Mouse (Mus musculus): ENCODE data around the gene C3ar1. TPM values are rescaled to one million over a fixed set of nuclear protein-coding genes. Genes with fewer than 3 reads are reported as not detected.

C3ar1 gene
- 1.9 and 2.1 TPM in 2 replicates for polyA plus RNA-seq (2015; fragmentation: Nextera tagmentation; extraction: Ambion mirVana)

DNA sequence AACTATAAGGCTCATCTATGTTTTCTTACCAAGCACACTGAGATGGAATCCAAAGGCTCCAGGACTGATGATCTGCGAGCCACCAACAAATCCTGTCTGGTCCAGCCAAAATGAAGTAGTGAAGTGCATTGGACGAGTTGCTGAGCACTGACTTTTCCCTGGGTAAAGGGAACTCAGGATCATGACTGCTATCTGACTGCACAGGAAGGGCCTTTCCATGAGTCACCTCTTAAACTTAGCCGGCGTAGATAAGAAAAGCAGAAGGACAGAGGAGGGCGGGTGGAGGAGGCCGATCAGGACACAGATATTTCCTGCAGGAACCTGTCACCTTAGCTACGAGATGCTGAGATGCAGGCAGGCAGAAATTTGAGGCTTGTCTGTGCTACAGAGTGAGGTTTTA is at the start of gene C3ar1:
C3ar1 (minus strand) TSS at position 207 of the 400 bp plus-strand sequence.
- no peak for ATAC-seq (replicated peaks; ENCODE audit: low FRiP score)
- Histone ChIP-seq H3K27me3 (no peaks in the 10 kb centered on the region), H3K4me3 (replicated peaks) (no peak within 1 kb of the TSS), H3K27ac (no peak within 1 kb of the TSS), H3K36me3 (no peaks in the 10 kb centered on the region), H3K4me1 (no peaks in the 10 kb centered on the region), H3K9ac (no peak within 1 kb of the TSS), H3K4me2 (no peak within 1 kb of the TSS), H3K9me3 (replicated peaks) (no peaks in the 10 kb centered on the region)
- 66% methylated on average over 7 of the region's 7 CpGs for WGBS

DNA sequence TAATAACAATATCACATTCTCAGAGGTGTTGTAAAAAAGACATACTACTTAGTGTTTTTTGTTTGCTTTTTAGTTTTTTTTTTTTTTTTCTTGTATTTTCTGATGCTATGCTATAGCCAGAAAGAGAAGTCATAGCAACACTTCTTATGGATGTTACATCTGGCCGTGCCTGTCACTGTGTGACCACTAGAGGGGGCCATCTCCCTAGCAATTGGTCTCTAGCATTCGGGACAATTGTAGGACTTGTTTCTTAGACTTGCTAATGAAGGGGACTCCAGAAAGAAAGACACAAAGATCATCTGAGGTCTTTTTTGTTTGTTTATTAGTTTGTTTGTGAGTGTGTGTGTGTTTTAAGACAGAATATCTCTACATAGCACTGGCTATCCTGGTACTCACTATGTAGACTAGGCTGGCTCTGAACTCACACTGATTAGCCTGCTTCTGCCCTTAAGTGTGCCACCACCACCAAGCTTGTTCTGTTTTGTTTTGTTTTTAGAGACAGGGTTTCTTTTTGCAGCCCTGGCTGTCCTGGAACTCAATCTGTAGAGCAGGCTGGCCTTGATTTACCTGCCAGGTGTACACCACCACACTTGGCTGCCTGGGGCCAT is 36.6 kb upstream of the C3ar1 start:
- WGBS: 10% methylated on average over 2 of the region's 2 CpGs
- no peak overlapping the region for H3K4me3 ChIP-seq (replicated peaks)
- no peak overlapping the region for H3K27ac ChIP-seq
- H3K9me3 ChIP-seq (replicated peaks): no peaks in the 10 kb centered on the region
- no peak overlapping the region for H3K4me2 ChIP-seq
- H3K36me3 ChIP-seq: peaks cover 42% of the 10 kb centered on the region
- H3K4me1 ChIP-seq: no peaks in the 10 kb centered on the region
- no peak for ATAC-seq (replicated peaks; ENCODE audit: low FRiP score)
- H3K27me3 ChIP-seq: no peaks in the 10 kb centered on the region
- no peak overlapping the region for H3K9ac ChIP-seq

DNA sequence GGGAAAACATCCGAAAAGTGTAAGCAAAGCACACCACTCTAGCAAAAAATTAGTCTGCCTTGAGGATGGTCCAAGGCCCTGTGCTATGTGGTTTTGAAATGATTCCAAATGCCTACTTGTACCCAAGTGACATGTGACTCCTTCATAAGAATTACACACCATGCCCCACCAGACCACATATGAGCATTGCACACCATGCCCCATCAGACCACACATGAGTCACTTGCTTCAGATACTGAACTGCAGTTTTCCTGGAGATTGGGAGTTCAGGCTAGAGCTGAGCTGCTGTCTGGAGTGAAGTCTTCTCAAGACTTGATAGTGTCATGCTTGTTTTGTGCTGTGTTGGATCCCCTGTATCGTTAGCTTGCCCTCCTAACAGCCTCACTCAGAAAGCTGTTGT is 33.6 kb upstream of the C3ar1 start:
- no peak overlapping the region for H3K4me2 ChIP-seq
- no peaks in the 10 kb centered on the region for H3K27me3 ChIP-seq
- no peak overlapping the region for H3K9ac ChIP-seq
- H3K9me3 ChIP-seq (replicated peaks): no peaks in the 10 kb centered on the region
- no peaks in the 10 kb centered on the region for H3K4me1 ChIP-seq
- no peak overlapping the region for H3K27ac ChIP-seq
- WGBS: 90% methylated on average over 2 of the region's 2 CpGs
- ATAC-seq (replicated peaks; ENCODE audit: low FRiP score): no peak
- peaks cover 64% of the 10 kb centered on the region for H3K36me3 ChIP-seq
- no peak overlapping the region for H3K4me3 ChIP-seq (replicated peaks)

DNA sequence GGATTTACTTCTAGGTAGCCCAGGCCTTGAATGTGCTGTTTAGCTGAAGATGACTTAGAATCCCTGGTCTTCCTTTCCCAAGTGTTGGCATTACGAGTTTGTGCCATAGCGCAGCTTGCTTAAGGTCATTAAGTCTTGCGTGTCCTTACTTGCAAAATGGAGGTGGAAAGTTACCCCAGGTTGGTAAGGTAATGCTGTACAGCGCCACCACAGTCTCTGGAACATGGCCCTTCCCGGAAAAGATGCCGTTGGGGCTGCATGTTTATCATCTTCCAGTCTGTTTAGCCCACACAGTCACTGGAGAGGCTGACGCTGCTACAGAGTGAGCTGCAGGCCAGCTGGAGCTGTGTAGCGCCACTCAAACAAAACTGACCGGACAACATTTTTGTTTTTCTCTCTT is 27.6 kb upstream of the C3ar1 start:
- H3K27ac ChIP-seq: no peak overlapping the region
- 91% methylated on average over 9 of the region's 9 CpGs for WGBS
- ATAC-seq (replicated peaks; ENCODE audit: low FRiP score): no peak

DNA sequence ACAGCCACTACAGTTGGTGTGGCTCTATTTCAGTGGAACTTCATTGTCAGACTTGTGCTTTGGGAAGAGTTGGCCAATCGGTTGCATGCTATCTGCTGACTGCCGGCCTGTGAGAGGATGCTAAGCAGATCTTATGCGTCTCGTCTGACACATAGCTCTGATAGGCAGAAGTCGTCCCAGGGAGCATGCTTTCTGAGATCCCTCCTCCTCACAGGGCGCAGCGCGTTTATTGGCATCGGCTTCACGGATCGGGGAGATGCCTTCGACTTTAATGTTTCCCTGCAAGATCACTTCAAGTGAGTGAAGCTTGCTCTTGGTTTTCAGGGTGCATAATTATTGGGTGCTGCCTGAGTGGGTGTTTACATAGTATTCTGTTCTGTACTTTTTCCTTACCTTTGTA is 25.3 kb upstream of the C3ar1 start:
- H3K9ac ChIP-seq: no peak overlapping the region
- no peak overlapping the region for H3K4me2 ChIP-seq
- peaks cover 85% of the 10 kb centered on the region for H3K36me3 ChIP-seq
- H3K4me1 ChIP-seq: no peaks in the 10 kb centered on the region
- no peak overlapping the region for H3K4me3 ChIP-seq (replicated peaks)
- H3K27me3 ChIP-seq: no peaks in the 10 kb centered on the region
- H3K27ac ChIP-seq: no peak overlapping the region
- WGBS: 92% methylated on average over 12 of the region's 12 CpGs
- H3K9me3 ChIP-seq (replicated peaks): no peaks in the 10 kb centered on the region
- no peak for ATAC-seq (replicated peaks; ENCODE audit: low FRiP score)

More for the DNA sequence above, 27.6 kb upstream of the C3ar1 start:
- Histone ChIP-seq H3K9me3 (replicated peaks) (no peaks in the 10 kb centered on the region), H3K36me3 (peaks cover 95% of the 10 kb centered on the region), H3K4me2 (no peak overlapping the region), H3K27me3 (no peaks in the 10 kb centered on the region), H3K4me3 (replicated peaks) (no peak overlapping the region), H3K9ac (no peak overlapping the region), H3K4me1 (no peaks in the 10 kb centered on the region)

DNA sequence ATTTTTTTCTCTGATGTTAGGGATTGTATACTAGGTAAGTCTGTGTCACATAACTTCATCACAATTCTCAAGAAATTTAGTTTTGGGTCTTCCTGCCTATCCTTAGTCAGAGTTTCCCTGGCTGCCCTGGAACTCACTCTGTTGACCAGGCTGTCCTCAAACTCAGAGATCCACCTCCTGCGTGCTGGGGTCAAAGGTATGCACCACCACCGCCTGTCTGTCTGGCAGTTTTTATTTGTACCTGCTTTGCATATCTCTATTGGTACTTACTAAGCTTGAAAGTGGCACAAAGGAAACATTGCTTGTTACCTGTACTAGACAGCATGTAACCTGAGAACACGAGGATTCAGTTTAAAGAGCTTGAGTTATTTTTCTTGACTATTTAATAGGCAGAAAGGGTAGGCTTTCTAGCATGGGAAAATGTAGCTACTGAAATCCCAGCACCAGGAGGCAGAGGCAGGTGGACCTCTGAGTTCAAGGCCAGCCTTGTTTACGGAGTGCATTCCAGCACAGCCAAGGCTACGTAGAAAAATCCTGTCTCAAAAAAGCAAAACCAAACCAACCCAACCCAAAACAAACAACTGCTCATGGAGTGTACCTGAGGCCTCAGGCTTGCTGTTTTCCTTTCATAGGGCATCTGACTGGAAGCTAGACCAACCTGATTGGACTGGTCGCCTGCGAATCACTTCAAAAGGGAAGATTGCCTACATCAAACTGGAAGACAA is 24.0 kb upstream of the C3ar1 start:
- peaks cover 7% of the 10 kb centered on the region for H3K4me1 ChIP-seq
- no peaks in the 10 kb centered on the region for H3K9me3 ChIP-seq (replicated peaks)
- H3K27ac ChIP-seq: no peak overlapping the region
- no peak overlapping the region for H3K9ac ChIP-seq
- H3K27me3 ChIP-seq: no peaks in the 10 kb centered on the region
- WGBS: 87% methylated on average over 7 of the region's 7 CpGs
- no peak overlapping the region for H3K4me2 ChIP-seq
- ATAC-seq (replicated peaks; ENCODE audit: low FRiP score): no peak
- H3K36me3 ChIP-seq: peaks cover 74% of the 10 kb centered on the region
- no peak overlapping the region for H3K4me3 ChIP-seq (replicated peaks)

DNA sequence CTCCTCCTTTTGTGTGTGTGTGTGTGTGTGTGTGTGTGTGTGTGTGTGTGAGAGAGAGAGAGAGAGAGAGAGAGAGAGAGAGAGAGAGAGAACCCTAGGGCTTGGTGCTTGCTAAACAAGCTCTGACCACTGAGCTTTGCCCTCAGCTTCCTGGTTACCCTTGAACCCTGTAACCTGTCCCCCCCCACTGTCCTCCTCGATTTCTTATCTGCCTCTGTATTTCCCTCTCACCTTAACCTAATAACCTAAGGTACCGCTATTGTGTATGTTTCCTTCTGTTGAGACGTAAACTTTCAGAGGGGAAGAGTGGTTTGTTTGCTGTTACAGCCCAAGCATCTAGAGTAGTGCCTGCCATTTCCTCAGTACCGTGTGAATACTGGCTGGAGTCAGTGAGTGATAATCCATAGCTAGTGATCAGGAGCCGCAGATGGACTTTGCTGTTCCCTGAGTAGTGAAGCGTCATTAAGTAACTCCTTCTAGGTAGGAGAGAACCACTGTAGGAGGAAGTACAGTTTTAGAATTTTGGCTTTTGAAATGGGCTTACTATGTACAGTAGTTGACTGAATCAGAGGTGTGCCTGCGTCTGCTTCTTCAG is 23.3 kb upstream of the C3ar1 start:
- Histone ChIP-seq H3K4me2 (no peak overlapping the region), H3K4me1 (peaks cover 7% of the 10 kb centered on the region), H3K36me3 (peaks cover 67% of the 10 kb centered on the region), H3K4me3 (replicated peaks) (no peak overlapping the region), H3K9ac (no peak overlapping the region), H3K9me3 (replicated peaks) (no peaks in the 10 kb centered on the region), H3K27me3 (no peaks in the 10 kb centered on the region), H3K27ac (no peak overlapping the region)
- WGBS: 90% methylated on average over 7 of the region's 7 CpGs
- ATAC-seq (replicated peaks; ENCODE audit: low FRiP score): no peak

DNA sequence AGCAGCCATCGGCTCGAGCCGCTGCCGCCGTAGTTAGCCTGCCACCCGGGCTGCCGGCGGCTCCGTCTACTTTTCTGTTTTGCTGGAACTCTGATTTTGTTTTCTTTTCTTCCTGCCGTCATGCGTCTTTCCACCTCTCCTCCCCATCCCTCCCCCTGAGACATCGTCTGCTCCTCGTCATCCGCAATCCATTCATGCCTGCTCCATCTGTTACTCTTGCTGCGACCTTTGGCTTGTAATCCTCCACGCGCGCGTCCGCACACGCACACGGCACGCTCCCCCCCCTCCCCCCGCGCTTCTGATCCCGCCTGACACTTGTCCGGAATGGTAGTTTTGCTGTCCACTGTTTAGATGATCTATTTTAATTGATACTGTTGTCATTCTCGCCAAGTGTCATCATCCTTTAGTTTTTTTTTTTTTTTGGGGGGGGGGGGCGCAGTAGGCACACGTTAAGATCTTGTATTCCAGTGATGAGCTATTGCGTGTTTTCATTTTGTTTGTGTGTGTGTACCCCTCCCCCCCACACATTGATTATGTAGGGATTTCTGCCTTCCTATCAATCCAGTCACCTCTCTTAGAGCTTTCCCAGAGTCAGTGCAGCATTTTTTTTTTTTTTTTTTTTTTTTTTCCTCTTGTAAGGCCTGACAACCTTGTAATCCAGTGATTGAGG is 18.9 kb upstream of the C3ar1 start:
- Histone ChIP-seq H3K4me3 (replicated peaks) (peak overlapping the region; percentile 94), H3K27ac (peak overlapping the region; percentile 89), H3K36me3 (peaks cover 24% of the 10 kb centered on the region), H3K9ac (peak overlapping the region; percentile 90), H3K9me3 (replicated peaks) (no peaks in the 10 kb centered on the region), H3K4me1 (peaks cover 7% of the 10 kb centered on the region), H3K4me2 (peak overlapping the region; percentile 61), H3K27me3 (no peaks in the 10 kb centered on the region)
- WGBS: 1% methylated on average over 31 of the region's 31 CpGs
- ATAC-seq (replicated peaks; ENCODE audit: low FRiP score): peak; percentile 81

DNA sequence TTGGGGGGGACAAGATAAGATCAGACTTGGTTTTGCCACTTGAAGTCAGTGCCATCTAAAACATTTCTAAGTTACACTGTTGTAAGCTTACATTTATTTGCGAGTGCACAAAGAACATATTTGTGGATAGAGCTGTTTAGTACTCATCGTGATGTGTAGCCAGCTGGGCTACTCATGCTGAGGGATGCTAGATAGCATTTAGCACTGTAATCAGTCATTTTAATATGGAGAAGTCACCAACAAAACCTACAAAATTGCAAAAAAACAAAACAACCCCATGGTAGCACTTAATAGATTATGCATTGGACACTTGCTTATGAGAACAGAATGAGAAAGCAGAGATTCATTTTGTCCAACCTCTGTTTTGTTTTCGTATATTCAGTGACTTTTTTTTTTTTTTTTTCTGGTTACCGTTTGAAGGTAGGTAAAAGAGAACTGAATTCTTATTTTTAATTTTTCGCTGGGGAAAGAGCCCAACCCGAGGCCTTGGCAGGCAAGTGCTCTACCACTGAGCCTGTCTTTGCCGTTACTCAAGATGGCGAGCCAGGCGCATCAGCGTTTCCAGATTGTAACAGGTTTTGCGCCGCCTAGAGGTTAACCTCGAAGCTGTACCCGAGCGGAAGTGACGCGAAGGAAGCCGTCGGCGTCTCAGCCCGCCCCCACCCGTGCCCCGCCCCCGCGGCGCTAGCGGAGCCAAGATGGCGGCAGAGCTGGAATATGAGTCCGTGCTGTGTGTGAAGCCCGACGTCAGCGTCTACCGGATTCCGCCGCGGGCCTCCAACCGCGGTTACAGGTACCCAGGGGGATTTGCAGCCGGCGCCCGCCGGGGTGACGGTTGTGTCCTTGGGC is 18.1 kb upstream of the C3ar1 start, which contains the start of gene Necap1:
Necap1 (plus strand) TSS at position 604 of the 849 bp plus-strand sequence.
- H3K27me3 ChIP-seq: no peaks in the 10 kb centered on the region
- H3K9me3 ChIP-seq (replicated peaks): no peaks in the 10 kb centered on the region
- peak within 1 kb of the TSS; percentile 94 for H3K4me3 ChIP-seq (replicated peaks)
- peaks cover 17% of the 10 kb centered on the region for H3K36me3 ChIP-seq
- H3K9ac ChIP-seq: peak within 1 kb of the TSS; percentile 90
- peaks cover 7% of the 10 kb centered on the region for H3K4me1 ChIP-seq
- peak; percentile 99 for ATAC-seq (replicated peaks; ENCODE audit: low FRiP score)
- peak within 1 kb of the TSS; percentile 89 for H3K27ac ChIP-seq
- WGBS: 8% methylated on average over 43 of the region's 43 CpGs
- H3K4me2 ChIP-seq: peak within 1 kb of the TSS; percentile 61

DNA sequence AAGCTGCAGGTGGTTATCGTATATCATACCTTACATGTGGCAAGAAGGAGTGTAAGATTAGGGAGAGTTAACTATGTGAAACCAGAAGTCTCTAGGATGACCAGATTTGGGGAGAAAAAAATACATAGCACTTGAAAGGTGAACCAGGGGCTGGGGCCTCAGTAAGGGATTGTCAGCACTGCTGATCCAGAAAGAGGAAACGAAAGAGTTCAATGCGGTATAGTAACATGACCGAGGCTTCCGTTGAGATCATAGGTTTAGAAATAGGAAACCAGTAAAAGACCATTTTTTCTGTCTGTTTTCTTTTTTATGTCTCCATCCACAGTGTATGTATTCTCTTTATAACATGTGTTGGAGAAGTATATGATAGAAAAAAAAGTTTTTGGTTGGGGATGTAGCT is 16.8 kb upstream of the C3ar1 start:
- 89% methylated on average over 5 of the region's 5 CpGs for WGBS
- Histone ChIP-seq H3K9me3 (replicated peaks) (no peaks in the 10 kb centered on the region), H3K27me3 (no peaks in the 10 kb centered on the region), H3K36me3 (peaks cover 8% of the 10 kb centered on the region), H3K4me2 (no peak overlapping the region), H3K4me1 (peaks cover 7% of the 10 kb centered on the region), H3K27ac (no peak overlapping the region), H3K9ac (no peak overlapping the region), H3K4me3 (replicated peaks) (no peak overlapping the region)
- no peak for ATAC-seq (replicated peaks; ENCODE audit: low FRiP score)

DNA sequence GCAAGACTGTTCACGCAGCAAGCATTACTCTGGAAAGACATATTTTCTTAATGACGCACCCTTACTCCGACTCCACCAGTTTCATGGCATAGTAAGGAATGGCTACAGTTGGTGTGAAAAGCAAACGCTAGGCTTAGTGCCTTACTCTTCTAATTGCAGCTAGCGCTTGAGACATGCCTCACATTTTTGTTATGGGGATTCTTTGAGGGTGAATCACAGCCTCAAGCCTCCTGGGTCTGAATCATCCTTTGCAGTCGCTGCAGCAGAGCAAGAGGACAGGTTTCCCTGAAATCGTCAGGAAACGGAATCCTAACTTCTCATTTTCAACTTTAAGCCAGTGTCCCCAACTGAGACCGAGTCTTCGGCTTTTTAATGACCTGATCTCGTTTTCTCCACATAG is 13.9 kb upstream of the C3ar1 start:
- no peaks in the 10 kb centered on the region for H3K27me3 ChIP-seq
- 79% methylated on average over 11 of the region's 11 CpGs for WGBS
- H3K27ac ChIP-seq: no peak overlapping the region
- no peak overlapping the region for H3K4me3 ChIP-seq (replicated peaks)
- no peaks in the 10 kb centered on the region for H3K4me1 ChIP-seq
- H3K9me3 ChIP-seq (replicated peaks): no peaks in the 10 kb centered on the region
- no peak overlapping the region for H3K9ac ChIP-seq
- no peak overlapping the region for H3K4me2 ChIP-seq
- no peaks in the 10 kb centered on the region for H3K36me3 ChIP-seq
- ATAC-seq (replicated peaks; ENCODE audit: low FRiP score): no peak
